Mouse (Mus musculus) G1E (cell line): ENCODE data around the gene Acadm. TPM values are rescaled to one million over a fixed set of nuclear protein-coding genes. Genes with fewer than 3 reads are reported as not detected.

Experiments
- ATAC-seq: 2 replicates; pipeline ENCODE4 v1.8.0; 2016; ENCODE audit warnings: mild to moderate bottlenecking; ENCODE audit not compliant: insufficient number of reproducible peaks, poor library complexity, low FRiP score, severe bottlenecking; ENCODE audit errors: extremely low read depth
- DNase-seq: peaks from one replicate; pipeline ENCODE4 v3.0.0; 2012; ENCODE audit warnings: low spot score
- H3K27me3 ChIP-seq: 2 replicates; pipeline ENCODE4 v1.6.1; 2012; ENCODE audit warnings: mild to moderate bottlenecking, low read length, inconsistent platforms; ENCODE audit not compliant: insufficient read depth
- H3K36me3 ChIP-seq: replicated peaks from 2 replicates; pipeline ENCODE3; 2012; ENCODE audit warnings: mild to moderate bottlenecking, inconsistent platforms
- H3K4me1 ChIP-seq: 2 replicates; pipeline ENCODE4 v1.6.1; 2012; ENCODE audit warnings: low read depth, low read length, inconsistent platforms, mixed read lengths; ENCODE audit not compliant: insufficient read depth
- H3K4me3 ChIP-seq: 2 replicates; pipeline ENCODE4 v1.5.1; 2012; ENCODE audit warnings: low read depth, mild to moderate bottlenecking, inconsistent platforms, low read length, moderate library complexity, mixed read lengths
- H3K9me3 ChIP-seq: replicated peaks from 2 replicates; pipeline ENCODE4 v1.6.1; 2012; ENCODE audit warnings: inconsistent platforms
- CTCF ChIP-seq: IDR thresholded peaks from 2 replicates; pipeline ENCODE4 v1.5.1; 2012; ENCODE audit warnings: low read depth, low read length, inconsistent platforms, mixed read lengths
- GATA1 ChIP-seq: IDR thresholded peaks from 2 replicates; pipeline ENCODE4 v1.6.1; 2012; ENCODE audit warnings: borderline replicate concordance, low read length, inconsistent platforms, mixed read lengths
- GATA2 ChIP-seq: IDR thresholded peaks from 2 replicates; pipeline ENCODE4 v1.6.1; 2012; ENCODE audit warnings: low read depth, low read length, inconsistent platforms, borderline replicate concordance
- POLR2AphosphoS5 ChIP-seq: IDR thresholded peaks from 2 replicates; pipeline ENCODE4 v1.6.1; 2012; ENCODE audit warnings: low read depth, low read length, inconsistent platforms; ENCODE audit not compliant: insufficient replicate concordance
- TAL1 ChIP-seq: conservative IDR thresholded peaks from 2 replicates; pipeline ENCODE4 v1.6.1; 2012; ENCODE audit warnings: low read depth, low read length, inconsistent platforms, mixed read lengths
- polyA plus RNA-seq: library from polyadenylated mRNA; stranded (reverse); fragments of >175 nt; gene quantifications from 2 replicates; pipeline ENCODE4 v1.2.3, GENCODE M21; 2012
- total RNA-seq, 2 experiments: library from RNA; stranded (forward) in 1 of 2; stranded (reverse) in 1 of 2; fragments of 200-1000 nt in 1 of 2; fragments of >200 nt in 1 of 2; fragmentation: Nextera tagmentation in 1 of 2; gene quantifications; 2 replicates each; pipeline ENCODE4 v1.2.3; 2014 to 2017

Acadm gene
- total and polyA plus RNA-seq, 3 experiments = 8.3 to 260 (median 89.9) TPM

DNA sequence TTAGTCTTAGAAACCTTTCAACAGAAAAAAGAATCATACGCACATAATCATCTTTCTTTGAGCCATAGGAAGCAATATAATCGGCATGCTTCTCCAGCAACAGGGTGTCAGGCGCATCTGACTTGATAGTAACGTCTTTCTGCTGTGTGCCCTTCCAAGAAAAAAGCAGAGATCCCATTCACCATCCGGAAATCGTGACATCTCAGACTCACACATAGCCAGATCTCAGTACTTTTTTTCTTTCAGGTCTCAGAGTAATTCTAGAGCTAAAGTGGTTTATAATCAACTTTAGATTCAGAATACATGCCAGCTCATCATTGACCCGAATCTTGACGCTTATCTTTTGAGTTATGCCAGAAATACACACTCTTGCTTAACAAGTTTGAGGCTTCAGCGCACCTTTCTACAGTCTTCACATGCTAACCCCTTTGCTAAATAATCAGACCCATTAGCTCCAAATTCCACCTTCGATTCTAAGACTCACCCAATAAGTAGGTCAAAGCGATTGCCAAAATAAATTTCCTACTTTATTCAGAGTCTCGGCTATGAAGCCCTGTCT, 32.5 kb downstream of the Acadm start:
- Histone ChIP-seq H3K27me3 (no peaks in the 10 kb centered on the region), H3K4me3 (peak overlapping the region; percentile 97), H3K9me3 (no peaks in the 10 kb centered on the region), H3K36me3 (peaks cover 42% of the 10 kb centered on the region), H3K4me1 (peaks cover 42% of the 10 kb centered on the region)
- ATAC-seq (no peak), DNase-seq (no peak)
- no peak for TF ChIP-seq GATA2
- no peak for TF ChIP-seq CTCF
- TF ChIP-seq POLR2AphosphoS5 = no peak
- no peak for TF ChIP-seq TAL1
- TF ChIP-seq GATA1 = no peak

DNA sequence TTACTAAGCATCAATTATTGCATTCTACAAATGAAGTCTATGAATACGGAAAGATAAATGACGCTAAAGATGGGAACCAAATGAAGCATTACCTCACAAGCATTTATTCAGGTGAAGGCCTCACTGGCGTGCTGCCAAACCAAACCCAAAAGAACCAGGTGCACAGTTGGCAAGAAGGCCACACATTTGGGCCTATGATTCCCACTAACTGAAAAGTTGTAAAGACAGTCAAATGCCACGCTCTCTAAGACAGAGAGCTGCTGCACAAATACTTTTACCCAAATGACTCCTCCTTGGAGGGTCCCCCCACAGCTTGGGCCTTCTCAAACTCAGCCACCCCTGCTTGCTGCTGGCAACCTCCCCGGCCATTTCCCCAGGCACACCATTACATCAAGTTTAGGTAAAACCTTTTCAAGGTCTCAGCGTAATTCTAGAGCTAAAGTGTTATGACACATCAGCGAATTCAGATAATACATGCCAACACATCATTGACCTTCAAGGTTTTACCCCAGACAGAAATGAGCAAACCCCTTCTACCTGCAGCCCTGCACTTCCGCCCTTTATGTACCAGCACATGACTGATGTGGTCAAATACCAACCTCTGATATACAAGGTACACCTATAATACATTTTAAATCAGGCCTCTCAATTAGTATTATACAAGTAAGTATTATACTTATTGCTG, 33.1 kb downstream of the Acadm start:
- peak overlapping the region; percentile 97 for H3K4me3 ChIP-seq
- TF ChIP-seq POLR2AphosphoS5 = no peak
- no peak for TF ChIP-seq GATA2
- TF ChIP-seq GATA1 = no peak
- no peak for TF ChIP-seq CTCF
- TF ChIP-seq TAL1 = no peak
- H3K27me3 ChIP-seq = no peaks in the 10 kb centered on the region
- no peak for ATAC-seq
- peaks cover 47% of the 10 kb centered on the region for H3K36me3 ChIP-seq
- no peaks in the 10 kb centered on the region for H3K9me3 ChIP-seq
- DNase-seq = no peak
- H3K4me1 ChIP-seq = peaks cover 49% of the 10 kb centered on the region

GRCm38 (mm10) chr3:153910489-153910888, 33.9 kb downstream of the Acadm start:
- no peak for ATAC-seq
- no peak for TF ChIP-seq GATA1
- TF ChIP-seq TAL1 = no peak
- no peak for TF ChIP-seq GATA2
- TF ChIP-seq POLR2AphosphoS5 = peak; percentile 62; the same call in 1 of the 2 replicates
- peaks cover 57% of the 10 kb centered on the region for H3K4me1 ChIP-seq

DNA sequence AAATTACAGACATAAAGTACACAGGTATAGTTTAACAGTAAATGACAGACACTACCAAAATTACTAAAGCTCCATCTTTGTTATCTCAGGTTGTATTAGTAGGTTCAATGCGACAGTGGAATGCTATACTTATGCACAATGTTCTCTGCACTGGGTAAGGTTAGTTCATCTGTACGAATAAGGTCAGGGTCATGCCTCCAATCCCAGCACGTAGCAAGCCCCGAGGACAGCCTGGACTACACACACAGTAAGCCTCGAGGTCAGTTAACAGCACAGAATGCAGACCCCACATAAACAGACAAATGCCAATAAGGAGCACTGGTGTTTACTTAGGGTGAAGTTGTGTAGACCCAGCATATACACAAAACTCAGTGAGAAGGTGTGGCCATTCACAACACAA, 35.5 kb downstream of the Acadm start:
- DNase-seq (no peak), ATAC-seq (no peak)
- TF ChIP-seq CTCF (no peak), GATA1 (no peak), TAL1 (no peak), GATA2 (no peak), POLR2AphosphoS5 (peak; percentile 61; the same call in 1 of the 2 replicates)
- H3K4me3 ChIP-seq = peak overlapping the region; percentile 97
- H3K36me3 ChIP-seq = peaks cover 70% of the 10 kb centered on the region
- no peaks in the 10 kb centered on the region for H3K9me3 ChIP-seq
- peaks cover 4% of the 10 kb centered on the region; the same call in 1 of the 2 replicates for H3K27me3 ChIP-seq
- H3K4me1 ChIP-seq = peaks cover 55% of the 10 kb centered on the region

More at GRCm38 (mm10) chr3:153910489-153910888, 33.9 kb downstream of the Acadm start:
- DNase-seq = no peak
- Histone ChIP-seq H3K4me3 (peak overlapping the region; percentile 97), H3K9me3 (no peaks in the 10 kb centered on the region), H3K36me3 (peaks cover 56% of the 10 kb centered on the region), H3K27me3 (peaks cover 4% of the 10 kb centered on the region; the same call in 1 of the 2 replicates)

DNA sequence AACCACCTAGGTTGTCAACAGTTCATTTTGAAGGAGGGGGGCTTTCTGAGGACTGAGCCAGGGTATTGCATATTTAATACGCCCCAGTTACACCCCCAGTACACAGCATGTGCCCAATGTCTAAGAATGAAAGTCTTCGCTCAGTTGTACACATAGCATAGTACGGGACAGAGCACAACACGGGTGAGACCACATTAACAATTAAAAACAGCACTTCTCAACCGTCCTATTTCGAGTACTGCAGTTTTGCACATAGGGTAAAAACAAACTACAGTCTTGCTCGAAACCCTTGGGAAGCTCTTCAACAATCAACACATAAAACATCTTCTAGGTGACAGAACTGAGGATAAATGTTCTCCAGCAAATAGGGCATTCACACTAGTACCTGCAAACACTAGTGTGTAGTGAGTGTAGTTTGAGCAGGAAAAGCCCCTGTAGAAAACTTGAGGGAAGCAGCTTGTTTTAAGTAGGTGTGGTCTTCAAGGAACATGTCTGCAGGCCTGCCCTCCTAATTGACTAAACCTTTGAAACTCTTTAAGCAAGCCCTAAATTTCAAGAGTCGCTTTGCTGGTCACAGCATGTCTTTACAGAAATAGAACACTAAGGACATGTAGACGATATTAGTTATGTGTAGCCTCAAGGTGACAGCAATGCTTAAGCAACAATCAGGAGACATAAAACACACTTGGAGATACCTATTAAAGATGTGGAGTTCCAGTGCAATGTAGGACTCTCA, 38.1 kb downstream of the Acadm start, which contains the start of gene Msh4:
Gene Msh4 (minus strand): TSS at position 3 of the 736 bp plus-strand sequence.
- H3K4me1 ChIP-seq = peaks cover 53% of the 10 kb centered on the region

More for the DNA sequence above, 38.1 kb downstream of the Acadm start, which contains the start of gene Msh4:
- H3K9me3 ChIP-seq = no peaks in the 10 kb centered on the region
- peak within 1 kb of the TSS; percentile 54; the same call in 1 of the 2 replicates for H3K4me3 ChIP-seq
- H3K36me3 ChIP-seq = peaks cover 70% of the 10 kb centered on the region
- H3K27me3 ChIP-seq = peaks cover 4% of the 10 kb centered on the region; the same call in 1 of the 2 replicates
- TF ChIP-seq TAL1 (no peak), GATA1 (no peak), POLR2AphosphoS5 (no peak; the same call in 1 of the 2 replicates), CTCF (no peak), GATA2 (no peak)
- DNase-seq = no peak
- no peak for ATAC-seq
